Mouse (Mus musculus) embryonic facial prominence, embryonic 11.5 days (tissue): ENCODE data around the gene Gm10662. TPM values are rescaled to one million over a fixed set of nuclear protein-coding genes. Genes with fewer than 3 reads are reported as not detected.
"Not testable (repeated sequence)": the region's sequence is repeated elsewhere in the genome, so short reads cannot be mapped to it uniquely, and the experiment has no call there.

ENCODE experiments used
- ATAC-seq: fragments of 200-750 bp; cut with Nextera tagmentation; replicated peaks from 2 replicates; pipeline ENCODE4 v1.8.0; 2017; ENCODE audit warnings: low read depth; ENCODE audit not compliant: insufficient number of reproducible peaks, low FRiP score, low TSS enrichment
- DNase-seq: peaks from one replicate; pipeline ENCODE4 v3.0.0-alpha.2; 2015; ENCODE audit warnings: low spot score
- H3K27ac ChIP-seq: fragments of 300-500 bp; sonication (generic); replicated peaks from 2 replicates; pipeline ENCODE4 v1.5.1; 2014; ENCODE audit warnings: mild to moderate bottlenecking, low read depth, low read length, control low read depth
- H3K27me3 ChIP-seq: fragments of 300-500 bp; sonication (generic); 2 replicates; pipeline ENCODE4 v1.6.1; 2014; ENCODE audit warnings: mild to moderate bottlenecking, low read length, moderate library complexity, mixed read lengths; ENCODE audit not compliant: control insufficient read depth, insufficient read depth
- H3K36me3 ChIP-seq: fragments of 300-500 bp; sonication (generic); replicated peaks from 2 replicates; pipeline ENCODE4 v1.6.1; 2014; ENCODE audit warnings: low read depth, mild to moderate bottlenecking, low read length, moderate library complexity, mixed read lengths; ENCODE audit not compliant: control insufficient read depth, insufficient read depth
- H3K4me1 ChIP-seq: fragments of 300-500 bp; sonication (generic); 2 replicates; pipeline ENCODE4 v1.6.1; 2014; ENCODE audit warnings: low read length, mixed read lengths; ENCODE audit not compliant: control insufficient read depth, insufficient read depth
- H3K4me2 ChIP-seq: fragments of 300-500 bp; sonication (generic); 2 replicates; pipeline ENCODE4 v1.6.1; 2014; ENCODE audit warnings: low read depth, mild to moderate bottlenecking, control low read depth, low read length, moderate library complexity
- H3K4me3 ChIP-seq: fragments of 300-500 bp; sonication (generic); 2 replicates; pipeline ENCODE4 v1.5.1; 2014; ENCODE audit warnings: low read depth, low read length, control low read depth
- H3K9ac ChIP-seq: fragments of 300-500 bp; sonication (generic); replicated peaks from 2 replicates; pipeline ENCODE4 v1.6.1; 2014; ENCODE audit warnings: mild to moderate bottlenecking, control low read depth, low read length
- H3K9me3 ChIP-seq: fragments of 300-500 bp; sonication (generic); replicated peaks from 2 replicates; pipeline ENCODE4 v1.6.1; 2016; ENCODE audit warnings: mild to moderate bottlenecking, low read length, inconsistent platforms, mixed read lengths; ENCODE audit not compliant: control insufficient read depth
- whole genome bisulfite sequencing: fragments of 180-500 bp; shearing (Covaris S2); extraction: QIAGEN DNeasy Blood & Tissue Kit; methylation state at CpG from one replicate; pipeline ENCODE4 v1.1.7; 2014; 5-methylcytosine and 5-hydroxymethylcytosine counted together
- polyA plus RNA-seq: library from polyadenylated mRNA; unstranded; fragments of >200 nt; fragmentation: Nextera tagmentation; extraction: Ambion mirVana; gene quantifications from 2 replicates; pipeline ENCODE4 v1.2.1, GENCODE M21; 2014

The Gm10662 gene
- polyA plus RNA-seq: not detected in 2 replicates

DNA sequence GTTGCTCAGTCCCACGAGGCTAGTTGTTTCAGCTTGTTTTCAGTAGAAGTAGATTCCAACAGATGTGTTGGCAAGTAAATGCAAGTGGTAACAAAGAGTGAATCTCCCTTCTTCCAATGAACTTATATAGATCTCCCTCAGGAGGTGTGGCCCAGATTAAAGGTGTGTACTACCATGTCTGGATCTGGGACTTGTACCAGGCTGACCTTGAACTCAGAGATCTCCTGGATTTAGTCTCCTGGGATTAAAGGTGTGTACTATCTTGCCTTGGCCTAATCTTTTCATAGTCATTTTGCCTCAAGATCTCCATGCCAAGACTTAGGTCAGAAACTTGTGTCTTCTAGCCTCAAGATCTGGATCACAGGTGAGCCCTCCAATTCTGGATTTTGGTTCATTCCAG, at the start of gene Gm10662:
Gene Gm10662, minus strand, starts transcription at position 101 of the 400 bp plus-strand sequence.
- not testable (repeated sequence) for H3K27me3 ChIP-seq, H3K4me1 ChIP-seq, H3K36me3 ChIP-seq, DNase-seq, ATAC-seq, H3K9me3 ChIP-seq, H3K4me2 ChIP-seq, H3K27ac ChIP-seq, H3K4me3 ChIP-seq, H3K9ac ChIP-seq
- WGBS: no CpG with 5 or more reads among the region's 1 CpGs

DNA sequence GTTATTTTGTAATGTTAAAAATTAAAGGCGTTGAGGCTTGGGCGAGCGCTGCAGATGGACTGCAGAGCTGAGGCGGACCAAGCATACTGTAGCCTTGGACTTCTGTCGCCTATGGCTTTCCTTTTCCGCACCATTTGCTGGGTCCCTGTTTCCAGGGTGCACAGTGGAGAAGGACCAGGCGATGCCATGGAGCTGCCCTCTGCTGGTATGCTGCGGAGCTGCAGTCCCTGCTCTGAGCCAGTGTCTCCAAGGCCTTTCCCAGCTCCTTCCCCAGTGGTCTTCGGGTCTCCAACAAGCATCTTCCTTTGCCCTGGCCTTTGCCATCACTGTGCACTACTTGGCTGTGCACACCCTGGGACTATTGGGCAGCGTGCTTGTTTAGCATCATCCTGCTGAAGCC, 19.2 kb upstream of the Gm10662 start:
- H3K9me3 ChIP-seq, DNase-seq, H3K27me3 ChIP-seq, H3K27ac ChIP-seq, H3K9ac ChIP-seq, H3K4me3 ChIP-seq, ATAC-seq, H3K4me2 ChIP-seq, H3K36me3 ChIP-seq, H3K4me1 ChIP-seq: not testable (repeated sequence)
- WGBS: 85% methylated on average over 10 of the region's 10 CpGs

Other genes with a start within 250 kb of the Gm10662 start
- gene Gm4214, start 159.8 kb downstream of the Gm10662 start, polyA plus RNA-seq: not detected in 2 replicates
- gene Gm4216, start 124.6 kb downstream of the Gm10662 start, polyA plus RNA-seq: not detected in 2 replicates
- gene Vmn1r163, start 88.9 kb downstream of the Gm10662 start, polyA plus RNA-seq: not detected in 2 replicates
- not detected in 2 replicates for gene Gm8720, start 77.0 kb downstream of the Gm10662 start, polyA plus RNA-seq
- not detected in 2 replicates for gene Vmn1r165, start 72.9 kb upstream of the Gm10662 start, polyA plus RNA-seq
- gene Vmn1r166, start 107.2 kb upstream of the Gm10662 start, polyA plus RNA-seq: not detected in 2 replicates
- not detected in 2 replicates for gene Gm6902, start 134.4 kb upstream of the Gm10662 start, polyA plus RNA-seq
- not detected in 2 replicates for gene Nlrp4e, start 156.7 kb upstream of the Gm10662 start, polyA plus RNA-seq
- not detected in 2 replicates for gene Nlrp5, start 241.4 kb upstream of the Gm10662 start, polyA plus RNA-seq